Mouse (Mus musculus): ENCODE results near the gene Olfr539. TPM values are rescaled to one million over a fixed set of nuclear protein-coding genes. Genes with fewer than 3 reads are reported as not detected.
"Not testable (repeated sequence)": the region's sequence is repeated elsewhere in the genome, so short reads cannot be mapped to it uniquely, and the experiment has no call there.

Olfr539 gene
- total RNA-seq (2017), result not detected in 2 replicates

- ATAC-seq (replicated peaks in 1 of 2; ENCODE audit: insufficient read depth in 1 of 2, low FRiP score in 2 of 2, low TSS enrichment in 1 of 2, low read depth in 1 of 2, poor library complexity in 2 of 2, severe bottlenecking in 2 of 2), result no peak
Measured at GRCm38 (mm10) chr7:140659630-140660029, at the start of gene Olfr539. Olfr539 (plus strand) TSS chr7:140659930.

- not testable (repeated sequence) for ATAC-seq (replicated peaks in 1 of 2; ENCODE audit: insufficient read depth in 1 of 2, low FRiP score in 2 of 2, low TSS enrichment in 1 of 2, low read depth in 1 of 2, poor library complexity in 2 of 2, severe bottlenecking in 2 of 2)
Measured at GRCm38 (mm10) chr7:140628670-140629069, 31.1 kb upstream of the Olfr539 start, which contains the start of gene Olfr61. Olfr61 (plus strand) TSS chr7:140628970.

- ATAC-seq (replicated peaks in 1 of 2; ENCODE audit: insufficient read depth in 1 of 2, low FRiP score in 2 of 2, low TSS enrichment in 1 of 2, low read depth in 1 of 2, poor library complexity in 2 of 2, severe bottlenecking in 2 of 2), result no peak
Measured at GRCm38 (mm10) chr7:140630559-140630958, 29.2 kb upstream of the Olfr539 start.

- no peak for ATAC-seq (replicated peaks in 1 of 2; ENCODE audit: insufficient read depth in 1 of 2, low FRiP score in 2 of 2, low TSS enrichment in 1 of 2, low read depth in 1 of 2, poor library complexity in 2 of 2, severe bottlenecking in 2 of 2)
Measured at GRCm38 (mm10) chr7:140646152-140646551, 13.6 kb upstream of the Olfr539 start, which contains the start of gene Olfr53. Olfr53 (plus strand) TSS chr7:140646452.

- not testable (repeated sequence) for ATAC-seq (replicated peaks in 1 of 2; ENCODE audit: insufficient read depth in 1 of 2, low FRiP score in 2 of 2, low TSS enrichment in 1 of 2, low read depth in 1 of 2, poor library complexity in 2 of 2, severe bottlenecking in 2 of 2)
Measured at GRCm38 (mm10) chr7:140670693-140671092, 11.0 kb downstream of the Olfr539 start.

GRCm38 (mm10) chr7:140675863-140676262 is 16.1 kb downstream of the Olfr539 start:
- no peak for ATAC-seq (replicated peaks in 1 of 2; ENCODE audit: insufficient read depth in 1 of 2, low FRiP score in 2 of 2, low TSS enrichment in 1 of 2, low read depth in 1 of 2, poor library complexity in 2 of 2, severe bottlenecking in 2 of 2)

- not testable (repeated sequence) for ATAC-seq (replicated peaks in 1 of 2; ENCODE audit: insufficient read depth in 1 of 2, low FRiP score in 2 of 2, low TSS enrichment in 1 of 2, low read depth in 1 of 2, poor library complexity in 2 of 2, severe bottlenecking in 2 of 2)
Measured at GRCm38 (mm10) chr7:140679591-140679990, 19.9 kb downstream of the Olfr539 start.

GRCm38 (mm10) chr7:140681651-140682050 is 21.9 kb downstream of the Olfr539 start, which contains the start of gene Olfr45:
Olfr45 (plus strand) TSS chr7:140681951.
- no peak for ATAC-seq (replicated peaks in 1 of 2; ENCODE audit: insufficient read depth in 1 of 2, low FRiP score in 2 of 2, low TSS enrichment in 1 of 2, low read depth in 1 of 2, poor library complexity in 2 of 2, severe bottlenecking in 2 of 2)

GRCm38 (mm10) chr7:140696967-140697366 is 37.2 kb downstream of the Olfr539 start, which contains the start of gene Olfr541:
Olfr541 (plus strand) TSS chr7:140697267.
- ATAC-seq (replicated peaks in 1 of 2; ENCODE audit: insufficient read depth in 1 of 2, low FRiP score in 2 of 2, low TSS enrichment in 1 of 2, low read depth in 1 of 2, poor library complexity in 2 of 2, severe bottlenecking in 2 of 2), result 0 out of 4 replicates have a peak, but pooled peaks of 1 of the 2 experiments have one; percentile 12

GRCm38 (mm10) chr7:140706348-140706747 is 46.6 kb downstream of the Olfr539 start:
- ATAC-seq (replicated peaks in 1 of 2; ENCODE audit: insufficient read depth in 1 of 2, low FRiP score in 2 of 2, low TSS enrichment in 1 of 2, low read depth in 1 of 2, poor library complexity in 2 of 2, severe bottlenecking in 2 of 2), result no peak

GRCm38 (mm10) chr7:140707536-140708284 is 48.0 kb downstream of the Olfr539 start:
- no peak for ATAC-seq (replicated peaks in 1 of 2; ENCODE audit: insufficient read depth in 1 of 2, low FRiP score in 2 of 2, low TSS enrichment in 1 of 2, low read depth in 1 of 2, poor library complexity in 2 of 2, severe bottlenecking in 2 of 2)

GRCm38 (mm10) chr7:140717155-140718055 is 57.7 kb downstream of the Olfr539 start:
- no peak for ATAC-seq (replicated peaks in 1 of 2; ENCODE audit: insufficient read depth in 1 of 2, low FRiP score in 2 of 2, low TSS enrichment in 1 of 2, low read depth in 1 of 2, poor library complexity in 2 of 2, severe bottlenecking in 2 of 2)

- no peak for ATAC-seq (replicated peaks in 1 of 2; ENCODE audit: insufficient read depth in 1 of 2, low FRiP score in 2 of 2, low TSS enrichment in 1 of 2, low read depth in 1 of 2, poor library complexity in 2 of 2, severe bottlenecking in 2 of 2)
Measured at GRCm38 (mm10) chr7:140721095-140721494, 61.4 kb downstream of the Olfr539 start.

GRCm38 (mm10) chr7:140725558-140725957 is 65.8 kb downstream of the Olfr539 start:
- ATAC-seq (replicated peaks in 1 of 2; ENCODE audit: insufficient read depth in 1 of 2, low FRiP score in 2 of 2, low TSS enrichment in 1 of 2, low read depth in 1 of 2, poor library complexity in 2 of 2, severe bottlenecking in 2 of 2), result no peak

Measured in hematopoietic stem cell, adult 5-6 weeks (primary cell).